ENCODE assay signal across 9 mouse cellular contexts in the genomic region with DNA sequence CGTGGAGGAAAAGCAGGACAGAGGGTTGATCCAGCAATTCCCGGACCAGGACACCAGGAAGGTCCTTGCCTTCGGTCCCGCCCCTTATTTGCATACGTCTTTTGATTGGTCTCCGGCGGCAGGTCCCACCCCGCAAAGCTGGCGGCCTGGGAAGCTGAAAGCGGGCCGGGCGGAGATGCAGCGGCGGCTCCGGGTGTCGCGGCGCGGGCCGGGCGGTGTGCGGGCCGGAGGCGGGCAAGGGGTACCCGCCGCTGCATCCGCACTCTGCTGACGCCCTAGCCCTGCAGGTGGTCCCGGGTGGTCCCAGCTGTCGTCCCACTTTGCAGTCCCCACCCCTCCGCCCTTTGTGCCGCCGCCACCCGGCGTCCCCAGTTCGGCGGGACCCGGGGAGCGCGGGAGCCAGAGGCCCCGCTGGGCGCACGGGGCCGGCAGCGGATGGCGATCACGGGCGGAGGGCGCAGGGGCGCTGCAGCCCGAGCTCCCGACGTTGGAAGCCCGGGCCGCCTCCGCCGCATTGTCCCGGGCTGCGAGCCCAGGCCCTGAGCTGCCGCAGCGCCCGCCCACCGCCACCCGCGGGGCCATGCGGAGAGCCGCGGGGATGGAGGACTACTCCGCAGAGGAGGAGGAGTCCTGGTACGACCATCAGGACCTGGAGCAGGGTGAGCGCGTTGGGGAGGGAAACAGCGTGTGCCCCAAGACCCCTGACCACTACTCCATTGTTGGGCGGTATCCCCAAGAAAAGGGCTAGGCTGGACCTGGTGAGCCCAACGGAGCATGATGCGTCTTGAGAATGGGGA. TPM values are rescaled to one million over a fixed set of nuclear protein-coding genes. Genes with fewer than 3 reads are reported as not detected.
DNase-seq lines count a peak whose midpoint lies in the region; ATAC-seq and TF ChIP-seq lines count a peak whose summit lies in the region.
"Had no signal": no experiment of that assay in that cellular context is flagged by ENCODE, and none has a peak within 500 bp of the region (broad histone marks: within the 10 kb centered on the region; RNA-seq: fewer than 3 reads in every experiment).

TSS of gene Cdr2l (plus strand) at position 174 of the 797 bp plus-strand sequence.

- peaks cover 48% of the 10 kb centered on the region for H3K79me2 ChIP-seq in myocyte (ENCODE audit: control insufficient read depth, insufficient read depth)

- no peaks in the 10 kb centered on the region for H3K36me3 ChIP-seq in spleen, adult 2 months (ENCODE audit: control insufficient read depth, insufficient read depth, low read length)
- H3K36me3 ChIP-seq in embryonic facial prominence, embryonic 15.5 days: no peaks in the 10 kb centered on the region
- H3K36me3 ChIP-seq in heart, embryonic 10.5 days: no peaks in the 10 kb centered on the region
- H3K36me3 ChIP-seq in kidney, embryonic 14.5 days (ENCODE audit: control insufficient read depth, insufficient read depth, low read length): no peaks in the 10 kb centered on the region
- no peaks in the 10 kb centered on the region for H3K36me3 ChIP-seq in limb, embryonic 15.5 days
- no peaks in the 10 kb centered on the region for H3K36me3 ChIP-seq in myocyte (ENCODE audit: control insufficient read depth, insufficient read depth)
- H3K36me3 ChIP-seq in testis, adult 2 months (ENCODE audit: control insufficient read depth, insufficient read depth, low read length): no peaks in the 10 kb centered on the region
- H3K36me3 ChIP-seq: G1E had no signal

- H3K9me3 ChIP-seq in embryonic facial prominence, embryonic 15.5 days (replicated peaks): no peaks in the 10 kb centered on the region
- H3K9me3 ChIP-seq in heart, embryonic 10.5 days: 0 out of 2 replicates have a peak, but pooled peaks cover 4% of the 10 kb centered on the region
- H3K9me3 ChIP-seq in kidney, embryonic 14.5 days (ENCODE audit: control insufficient read depth, low read length): no peaks in the 10 kb centered on the region
- H3K9me3 ChIP-seq in limb, embryonic 15.5 days: no peaks in the 10 kb centered on the region

- peak within 1 kb of the TSS; percentile 85 for H3K4me2 ChIP-seq in embryonic facial prominence, embryonic 15.5 days (replicated peaks)
- H3K4me2 ChIP-seq in kidney, embryonic 14.5 days (replicated peaks; ENCODE audit: low read depth, low read length): peak within 1 kb of the TSS; percentile 91
- peak within 1 kb of the TSS; percentile 81 for H3K4me2 ChIP-seq in limb, embryonic 15.5 days
- H3K4me2 ChIP-seq in myocyte (ENCODE audit: low read depth): peak within 1 kb of the TSS; percentile 69

- peak; percentile 90 for ATAC-seq in embryonic facial prominence, embryonic 15.5 days (ENCODE audit: insufficient number of reproducible peaks, low FRiP score, low TSS enrichment, low read depth)
- ATAC-seq in kidney, embryonic 14.5 days (ENCODE audit: low FRiP score, low TSS enrichment): peak; percentile 89
- ATAC-seq in limb, embryonic 15.5 days (ENCODE audit: insufficient number of reproducible peaks, low FRiP score, low TSS enrichment, low read depth): peak; percentile 83

- no peak for TF ChIP-seq CTCF in spleen, adult 2 months (IDR thresholded peaks at IDR 0.05; ENCODE audit: extremely low read depth, insufficient read depth, insufficient read length, insufficient replicate concordance)
- no peak for TF ChIP-seq CTCF in testis, adult 2 months (IDR thresholded peaks at IDR 0.05; ENCODE audit: control insufficient read depth, insufficient read depth, insufficient replicate concordance, low read depth, low read length)

- peak within 1 kb of the TSS; percentile 55 for H3K4me3 ChIP-seq in spleen, adult 2 months (ENCODE audit: extremely low read depth, insufficient read depth, insufficient read length)
- H3K4me3 ChIP-seq in embryonic facial prominence, embryonic 15.5 days (replicated peaks): peak within 1 kb of the TSS; percentile 78
- H3K4me3 ChIP-seq in heart, embryonic 10.5 days: peak within 1 kb of the TSS; percentile 74
- peak within 1 kb of the TSS; percentile 83 for H3K4me3 ChIP-seq in kidney, embryonic 14.5 days (ENCODE audit: low read length)
- H3K4me3 ChIP-seq in limb, embryonic 15.5 days: peak within 1 kb of the TSS; percentile 84
- peak within 1 kb of the TSS; percentile 71 for H3K4me3 ChIP-seq in myocyte
- peak within 1 kb of the TSS; percentile 74 for H3K4me3 ChIP-seq in testis, adult 2 months (ENCODE audit: control insufficient read depth, low read depth, low read length)

- no peak for TF ChIP-seq POLR2A in spleen, adult 2 months (IDR thresholded peaks at IDR 0.05; ENCODE audit: low read depth, low read length)
- TF ChIP-seq POLR2A in myocyte (IDR thresholded peaks at IDR 0.05; ENCODE audit: insufficient read length, low read depth): peak; percentile 98
- peak; percentile 46; the same call in 1 of the 2 replicates for TF ChIP-seq POLR2A in testis, adult 2 months (IDR thresholded peaks at IDR 0.05; ENCODE audit: control insufficient read depth, low read depth, low read length)

- 3% methylated on average over 73 of the region's 76 CpGs for WGBS in spleen, adult 2 months
- WGBS in embryonic facial prominence, embryonic 15.5 days: under 1% methylated on average over 76 of the region's 76 CpGs
- under 1% methylated on average over 67 of the region's 76 CpGs for WGBS in heart, embryonic 10.5 days
- under 1% methylated on average over 64 of the region's 76 CpGs for WGBS in kidney, embryonic 14.5 days
- under 1% methylated on average over 74 of the region's 76 CpGs for WGBS in limb, embryonic 15.5 days

- peak in 1 of 2 experiments; percentile 24 for DNase-seq in spleen, adult 2 months (ENCODE audit: low read depth in 1 of 2, low spot score in 2 of 2)
- no peak for DNase-seq in spleen, postnatal 14 days (ENCODE audit: low spot score in 2 of 2)
- peak; percentile 93 for DNase-seq in heart, embryonic 10.5 days (ENCODE audit: low spot score)

- peaks cover 9% of the 10 kb centered on the region for H3K4me1 ChIP-seq in spleen, adult 2 months (ENCODE audit: control insufficient read depth, insufficient read depth, insufficient read length)
- peaks cover 36% of the 10 kb centered on the region for H3K4me1 ChIP-seq in embryonic facial prominence, embryonic 15.5 days
- peaks cover 43% of the 10 kb centered on the region for H3K4me1 ChIP-seq in heart, embryonic 10.5 days
- H3K4me1 ChIP-seq in kidney, embryonic 14.5 days (ENCODE audit: control insufficient read depth, insufficient read depth, low read length): peaks cover 34% of the 10 kb centered on the region
- H3K4me1 ChIP-seq in limb, embryonic 15.5 days: peaks cover 40% of the 10 kb centered on the region
- H3K4me1 ChIP-seq in testis, adult 2 months (ENCODE audit: control insufficient read depth, insufficient read depth, low read length): peaks cover 7% of the 10 kb centered on the region; the same call in 1 of the 2 replicates

- H3ac ChIP-seq in myocyte (ENCODE audit: control insufficient read depth, insufficient read length): peak within 1 kb of the TSS; percentile 86

- H3K27ac ChIP-seq in spleen, adult 2 months (ENCODE audit: insufficient read depth, low read length): peak within 1 kb of the TSS; percentile 45; the same call in 1 of the 2 replicates
- peak within 1 kb of the TSS; percentile 84 for H3K27ac ChIP-seq in embryonic facial prominence, embryonic 15.5 days (replicated peaks)
- H3K27ac ChIP-seq in heart, embryonic 10.5 days: peak within 1 kb of the TSS; percentile 88
- peak within 1 kb of the TSS; percentile 68 for H3K27ac ChIP-seq in kidney, embryonic 14.5 days (ENCODE audit: low read depth, low read length)
- peak within 1 kb of the TSS; percentile 88 for H3K27ac ChIP-seq in limb, embryonic 15.5 days
- H3K27ac ChIP-seq in testis, adult 2 months (ENCODE audit: control insufficient read depth, insufficient read depth, low read depth, low read length): peak within 1 kb of the TSS; percentile 23; the same call in 1 of the 2 replicates

- peaks cover 23% of the 10 kb centered on the region for H3K27me3 ChIP-seq in spleen, adult 2 months (ENCODE audit: control insufficient read depth, insufficient read depth, low read length)
- H3K27me3 ChIP-seq in embryonic facial prominence, embryonic 15.5 days: 0 out of 2 replicates have a peak, but pooled peaks cover 1% of the 10 kb centered on the region
- peaks cover 39% of the 10 kb centered on the region for H3K27me3 ChIP-seq in heart, embryonic 10.5 days (ENCODE audit: insufficient read depth, poor library complexity, severe bottlenecking)
- H3K27me3 ChIP-seq in kidney, embryonic 14.5 days (ENCODE audit: control insufficient read depth, insufficient read depth, low read length): no peaks in the 10 kb centered on the region
- no peaks in the 10 kb centered on the region for H3K27me3 ChIP-seq in limb, embryonic 15.5 days
- no peaks in the 10 kb centered on the region for H3K27me3 ChIP-seq in myocyte (ENCODE audit: control insufficient read depth, insufficient read depth, insufficient read length)
- H3K27me3 ChIP-seq in testis, adult 2 months (ENCODE audit: control insufficient read depth, insufficient read depth, low read length): no peaks in the 10 kb centered on the region

- peak within 1 kb of the TSS; percentile 74 for H3K9ac ChIP-seq in embryonic facial prominence, embryonic 15.5 days
- peak within 1 kb of the TSS; percentile 93 for H3K9ac ChIP-seq in kidney, embryonic 14.5 days (ENCODE audit: low read depth, low read length)
- H3K9ac ChIP-seq in limb, embryonic 15.5 days: peak within 1 kb of the TSS; percentile 79

TF ChIP-seq in myocyte, 11 proteins besides CTCF, POLR2A, EP300 and RAD21:
- peak; percentile 98 for TF ChIP-seq POLR2AphosphoS2 (IDR thresholded peaks at IDR 0.05; ENCODE audit: insufficient read length, low read depth)
- TF ChIP-seq MAX (IDR thresholded peaks at IDR 0.05; ENCODE audit: low read depth): no peak
- no peak for TF ChIP-seq E2F4 (IDR thresholded peaks at IDR 0.05; ENCODE audit: insufficient read depth)
- peak in 1 of 3 experiments; percentile 21 for TF ChIP-seq MYOD1 (IDR thresholded peaks at IDR 0.05; ENCODE audit: control insufficient read depth in 1 of 3, insufficient read length in 2 of 3, low read depth in 2 of 3)
- TF ChIP-seq USF1 (IDR thresholded peaks at IDR 0.05; ENCODE audit: low read depth): no peak
- no peak for TF ChIP-seq REST (IDR thresholded peaks at IDR 0.05; ENCODE audit: insufficient read depth, insufficient read length)

RNA-seq across cellular contexts. Expression of gene Cdr2l, which starts in this region (rescaled TPM):
- 7.0 and 8.4 TPM in 2 replicates for polyA plus RNA-seq in spleen, adult 2 months (2012; rRNA removed)
- polyA plus RNA-seq in embryonic facial prominence, embryonic 15.5 days (2015; fragmentation: Nextera tagmentation; extraction: Ambion mirVana): 13.7 and 13.8 TPM in 2 replicates
- polyA plus RNA-seq in heart, embryonic 10.5 days (2016; fragmentation: Nextera tagmentation; extraction: Ambion mirVana): 8.2 and 11.3 TPM in 2 replicates
- 11.5 and 13.0 TPM in 2 replicates for polyA plus RNA-seq in kidney, embryonic 14.5 days (2014; fragmentation: Nextera tagmentation; extraction: Ambion mirVana)
- 9.2 and 10.8 TPM in 2 replicates for polyA plus RNA-seq in limb, embryonic 15.5 days (2015; fragmentation: Nextera tagmentation; extraction: Ambion mirVana)
- polyA plus RNA-seq in myocyte (2012; fragmentation: generic; extraction: Trizol): 52.8 TPM
- polyA plus RNA-seq in testis, adult 2 months (2012; rRNA removed): 5.2 TPM in 2 replicates
- polyA plus RNA-seq: G1E had no signal

Comparison
In these comparisons a context has a peak if more than half of its experiments do, and no peak if none do; other contexts are left out.
1. H3K27ac ChIP-seq: peak in every context shown above with its lines; median percentile 88 in heart, embryonic 10.5 days; 88 in limb, embryonic 15.5 days; 84 in embryonic facial prominence, embryonic 15.5 days; 68 in kidney, embryonic 14.5 days; 45 in spleen, adult 2 months; 23 in testis, adult 2 months.